Mouse (Mus musculus) heart, embryonic 15.5 days (tissue): ENCODE data around the gene Rgr. TPM values are rescaled to one million over a fixed set of nuclear protein-coding genes. Genes with fewer than 3 reads are reported as not detected.

Experiments
- ATAC-seq: fragments of 200-750 bp; cut with Nextera tagmentation; replicated peaks from 2 replicates; pipeline ENCODE4 v1.8.0; 2017; ENCODE audit warnings: low read depth, moderate TSS enrichment; ENCODE audit not compliant: insufficient number of reproducible peaks, insufficient read depth, low FRiP score
- H3K27ac ChIP-seq: fragments of 300-500 bp; sonication (generic); 2 replicates; pipeline ENCODE4 v1.5.1; 2015; ENCODE audit warnings: mild to moderate bottlenecking, inconsistent platforms
- H3K27me3 ChIP-seq: fragments of 300-500 bp; sonication (generic); 2 replicates; pipeline ENCODE4 v1.6.1; 2015; ENCODE audit warnings: inconsistent platforms
- H3K36me3 ChIP-seq: fragments of 300-500 bp; sonication (generic); 2 replicates; pipeline ENCODE4 v1.6.1; 2015; ENCODE audit warnings: mild to moderate bottlenecking, inconsistent platforms
- H3K4me1 ChIP-seq: fragments of 300-500 bp; sonication (generic); replicated peaks from 2 replicates; pipeline ENCODE4 v1.6.1; 2015; ENCODE audit warnings: inconsistent platforms
- H3K4me2 ChIP-seq: fragments of 300-500 bp; sonication (generic); 2 replicates; pipeline ENCODE4 v1.6.1; 2015; ENCODE audit warnings: inconsistent platforms, mild to moderate bottlenecking, moderate library complexity
- H3K4me3 ChIP-seq: fragments of 300-500 bp; sonication (generic); 2 replicates; pipeline ENCODE4 v1.5.1; 2015; ENCODE audit warnings: mild to moderate bottlenecking, inconsistent platforms
- H3K9ac ChIP-seq: fragments of 300-500 bp; sonication (generic); 2 replicates; pipeline ENCODE4 v1.6.1; 2015; ENCODE audit warnings: mild to moderate bottlenecking, inconsistent platforms
- H3K9me3 ChIP-seq: fragments of 300-500 bp; sonication (generic); replicated peaks from 2 replicates; pipeline ENCODE4 v1.6.1; 2016; ENCODE audit warnings: inconsistent platforms
- WGBS: fragments of 180-500 bp; shearing (Covaris S2); methylation state at CpG from one replicate; pipeline ENCODE4 v1.1.7; 2015; ENCODE audit warnings: mixed read lengths; 5-methylcytosine and 5-hydroxymethylcytosine counted together
- polyA plus RNA-seq: library from polyadenylated mRNA; unstranded; fragments of >200 nt; fragmentation: Nextera tagmentation; extraction: Ambion mirVana; gene quantifications from 2 replicates; pipeline ENCODE4 v1.2.1, GENCODE M21; 2015

Rgr gene
- polyA plus RNA-seq, 1 experiment from 2014 or later = not detected

GRCm38 (mm10) chr14:37032481-37033104 lies 16.2 kb downstream of the Rgr start:
- Histone ChIP-seq H3K9ac (no peak overlapping the region), H3K4me2 (no peak overlapping the region), H3K36me3 (no peaks in the 10 kb centered on the region), H3K9me3 (no peaks in the 10 kb centered on the region), H3K27ac (no peak overlapping the region), H3K4me3 (no peak overlapping the region), H3K27me3 (no peaks in the 10 kb centered on the region; the same call in 1 of the 2 replicates), H3K4me1 (peaks cover 7% of the 10 kb centered on the region)
- no peak for ATAC-seq
- 57% methylated on average over 11 of the region's 11 CpGs for WGBS

- Histone ChIP-seq H3K36me3 (no peaks in the 10 kb centered on the region), H3K9me3 (no peaks in the 10 kb centered on the region), H3K4me2 (no peak overlapping the region), H3K9ac (no peak overlapping the region), H3K4me1 (peaks cover 7% of the 10 kb centered on the region), H3K27ac (no peak overlapping the region), H3K27me3 (no peaks in the 10 kb centered on the region), H3K4me3 (no peak overlapping the region)
- 73% methylated on average over 3 of the region's 3 CpGs for WGBS
- ATAC-seq = no peak
Measured at GRCm38 (mm10) chr14:37028555-37028954, 20.2 kb downstream of the Rgr start.

- Histone ChIP-seq H3K27ac (no peak overlapping the region), H3K4me1 (peaks cover 7% of the 10 kb centered on the region), H3K9me3 (no peaks in the 10 kb centered on the region), H3K27me3 (no peaks in the 10 kb centered on the region), H3K4me3 (no peak overlapping the region), H3K9ac (no peak overlapping the region), H3K4me2 (no peak overlapping the region), H3K36me3 (no peaks in the 10 kb centered on the region)
- ATAC-seq = no peak
- 81% methylated on average over 3 of the region's 3 CpGs for WGBS
Measured at GRCm38 (mm10) chr14:37027951-37028350, 20.8 kb downstream of the Rgr start.

GRCm38 (mm10) chr14:37027248-37027933 lies 21.4 kb downstream of the Rgr start:
- ATAC-seq = no peak
- Histone ChIP-seq H3K4me2 (no peak overlapping the region), H3K9ac (no peak overlapping the region), H3K27me3 (no peaks in the 10 kb centered on the region), H3K27ac (no peak overlapping the region), H3K9me3 (no peaks in the 10 kb centered on the region), H3K36me3 (no peaks in the 10 kb centered on the region), H3K4me3 (no peak overlapping the region), H3K4me1 (peaks cover 2% of the 10 kb centered on the region; the same call in 1 of the 2 replicates)
- 67% methylated on average over 4 of the region's 4 CpGs for WGBS

- no peaks in the 10 kb centered on the region for H3K9me3 ChIP-seq
- no peaks in the 10 kb centered on the region for H3K36me3 ChIP-seq
- ATAC-seq = no peak
- no peak overlapping the region for H3K9ac ChIP-seq
- 28% methylated on average over 5 of the region's 5 CpGs for WGBS
- no peak overlapping the region for H3K27ac ChIP-seq
- H3K4me2 ChIP-seq = no peak overlapping the region
- no peak overlapping the region for H3K4me3 ChIP-seq
- H3K4me1 ChIP-seq = no peaks in the 10 kb centered on the region
- no peaks in the 10 kb centered on the region for H3K27me3 ChIP-seq
Measured at GRCm38 (mm10) chr14:37015894-37016293, 32.9 kb downstream of the Rgr start.

GRCm38 (mm10) chr14:37013644-37014043 lies 35.1 kb downstream of the Rgr start:
- no peaks in the 10 kb centered on the region for H3K27me3 ChIP-seq
- ATAC-seq = no peak
- WGBS = 46% methylated on average over 3 of the region's 3 CpGs
- no peaks in the 10 kb centered on the region for H3K4me1 ChIP-seq
- H3K4me2 ChIP-seq = no peak overlapping the region
- H3K9ac ChIP-seq = no peak overlapping the region
- H3K9me3 ChIP-seq = no peaks in the 10 kb centered on the region
- no peak overlapping the region for H3K27ac ChIP-seq
- no peaks in the 10 kb centered on the region for H3K36me3 ChIP-seq
- H3K4me3 ChIP-seq = no peak overlapping the region

GRCm38 (mm10) chr14:37009686-37010085 lies 39.1 kb downstream of the Rgr start:
- H3K9me3 ChIP-seq = no peaks in the 10 kb centered on the region
- H3K27ac ChIP-seq = no peak overlapping the region
- no peak overlapping the region for H3K4me2 ChIP-seq
- H3K9ac ChIP-seq = no peak overlapping the region
- H3K27me3 ChIP-seq = no peaks in the 10 kb centered on the region
- no peak overlapping the region for H3K4me3 ChIP-seq
- H3K36me3 ChIP-seq = no peaks in the 10 kb centered on the region
- no peak for ATAC-seq
- H3K4me1 ChIP-seq = no peaks in the 10 kb centered on the region
- 71% methylated on average over 2 of the region's 2 CpGs for WGBS

- no peak overlapping the region for H3K9ac ChIP-seq
- WGBS = 72% methylated on average over 8 of the region's 8 CpGs
- H3K27me3 ChIP-seq = no peaks in the 10 kb centered on the region
- H3K4me2 ChIP-seq = no peak overlapping the region
- no peak overlapping the region for H3K27ac ChIP-seq
- no peaks in the 10 kb centered on the region for H3K36me3 ChIP-seq
- ATAC-seq = no peak
- no peaks in the 10 kb centered on the region for H3K9me3 ChIP-seq
- no peaks in the 10 kb centered on the region for H3K4me1 ChIP-seq
- no peak overlapping the region for H3K4me3 ChIP-seq
Measured at GRCm38 (mm10) chr14:37006489-37006888, 42.3 kb downstream of the Rgr start.

- no peaks in the 10 kb centered on the region for H3K36me3 ChIP-seq
- no peak overlapping the region for H3K27ac ChIP-seq
- no peak for ATAC-seq
- no peak overlapping the region for H3K9ac ChIP-seq
- no peak overlapping the region for H3K4me3 ChIP-seq
- H3K27me3 ChIP-seq = no peaks in the 10 kb centered on the region
- WGBS = 19% methylated on average over 3 of the region's 3 CpGs
- H3K4me2 ChIP-seq = no peak overlapping the region
- no peaks in the 10 kb centered on the region for H3K9me3 ChIP-seq
- H3K4me1 ChIP-seq = no peaks in the 10 kb centered on the region
Measured at GRCm38 (mm10) chr14:37005865-37006264, 42.9 kb downstream of the Rgr start.

- Histone ChIP-seq H3K27ac (no peak overlapping the region), H3K9me3 (no peaks in the 10 kb centered on the region), H3K4me2 (no peak overlapping the region), H3K27me3 (no peaks in the 10 kb centered on the region), H3K4me3 (no peak overlapping the region), H3K36me3 (no peaks in the 10 kb centered on the region), H3K9ac (no peak overlapping the region), H3K4me1 (no peaks in the 10 kb centered on the region)
- 67% methylated on average over 8 of the region's 8 CpGs for WGBS
- ATAC-seq = no peak
Measured at GRCm38 (mm10) chr14:37003431-37004095, 45.2 kb downstream of the Rgr start.

GRCm38 (mm10) chr14:37002852-37003251 lies 45.9 kb downstream of the Rgr start:
- no peaks in the 10 kb centered on the region for H3K9me3 ChIP-seq
- H3K4me1 ChIP-seq = no peaks in the 10 kb centered on the region
- 68% methylated on average over 2 of the region's 2 CpGs for WGBS
- H3K9ac ChIP-seq = no peak overlapping the region
- H3K4me2 ChIP-seq = no peak overlapping the region
- no peaks in the 10 kb centered on the region for H3K27me3 ChIP-seq
- no peaks in the 10 kb centered on the region for H3K36me3 ChIP-seq
- no peak for ATAC-seq
- H3K27ac ChIP-seq = no peak overlapping the region
- no peak overlapping the region for H3K4me3 ChIP-seq
